Mouse (Mus musculus) testis, adult 2 months (tissue): ENCODE data around the gene Bnc2. TPM values are rescaled to one million over a fixed set of nuclear protein-coding genes. Genes with fewer than 3 reads are reported as not detected.

Source experiments
- H3K27ac ChIP-seq: fragments of 200-500 bp; 2 replicates; pipeline ENCODE4 v1.5.1; 2012; ENCODE audit warnings: low read depth, low read length; ENCODE audit not compliant: control insufficient read depth, insufficient read depth
- H3K27me3 ChIP-seq: fragments of 200-500 bp; 2 replicates; pipeline ENCODE4 v1.6.1; 2012; ENCODE audit warnings: mild to moderate bottlenecking, low read length, moderate library complexity; ENCODE audit not compliant: control insufficient read depth, insufficient read depth
- H3K36me3 ChIP-seq: fragments of 200-500 bp; 2 replicates; pipeline ENCODE4 v1.6.1; 2012; ENCODE audit warnings: mild to moderate bottlenecking, low read length; ENCODE audit not compliant: control insufficient read depth, insufficient read depth
- H3K4me1 ChIP-seq: fragments of 200-500 bp; 2 replicates; pipeline ENCODE4 v1.6.1; 2012; ENCODE audit warnings: low read length; ENCODE audit not compliant: control insufficient read depth, insufficient read depth
- H3K4me3 ChIP-seq: fragments of 200-500 bp; 2 replicates; pipeline ENCODE4 v1.5.1; 2012; ENCODE audit warnings: low read depth, mild to moderate bottlenecking, low read length, moderate library complexity, mixed read lengths; ENCODE audit not compliant: control insufficient read depth
- CTCF ChIP-seq: fragments of 200-500 bp; IDR thresholded peaks from 2 replicates; pipeline ENCODE4 v1.5.1; 2012; ENCODE audit warnings: low read depth, mild to moderate bottlenecking, inconsistent platforms, low read length, moderate library complexity; ENCODE audit not compliant: control insufficient read depth, insufficient read depth, insufficient replicate concordance
- POLR2A ChIP-seq: fragments of 200-500 bp; IDR thresholded peaks from 2 replicates; pipeline ENCODE4 v1.6.1; 2012; ENCODE audit warnings: low read depth, mild to moderate bottlenecking, inconsistent platforms, low read length, moderate library complexity; ENCODE audit not compliant: control insufficient read depth
- polyA plus RNA-seq: library from polyadenylated mRNA; depleted of rRNA; stranded (reverse); fragments of >200 nt; gene quantifications from 2 replicates; pipeline ENCODE4 v1.2.3, GENCODE M21; 2012

Bnc2 gene
- polyA plus RNA-seq, 1 experiment, result 9.7 TPM

GRCm38 (mm10) chr4:84349536-84349935 is 325.5 kb downstream of the Bnc2 start:
- Histone ChIP-seq H3K36me3 (no peaks in the 10 kb centered on the region), H3K4me3 (no peak overlapping the region), H3K27ac (no peak overlapping the region), H3K4me1 (no peaks in the 10 kb centered on the region), H3K27me3 (no peaks in the 10 kb centered on the region)
- no peak for TF ChIP-seq CTCF
- TF ChIP-seq POLR2A, result no peak

- Histone ChIP-seq H3K27me3 (no peaks in the 10 kb centered on the region), H3K27ac (no peak overlapping the region), H3K4me3 (no peak overlapping the region), H3K4me1 (no peaks in the 10 kb centered on the region), H3K36me3 (no peaks in the 10 kb centered on the region)
- no peak for TF ChIP-seq POLR2A
- no peak for TF ChIP-seq CTCF
Measured at GRCm38 (mm10) chr4:84339172-84339571, 335.9 kb downstream of the Bnc2 start.

- no peak for TF ChIP-seq CTCF
- TF ChIP-seq POLR2A, result no peak
- Histone ChIP-seq H3K4me1 (no peaks in the 10 kb centered on the region), H3K36me3 (no peaks in the 10 kb centered on the region), H3K27me3 (no peaks in the 10 kb centered on the region), H3K4me3 (no peak overlapping the region), H3K27ac (no peak overlapping the region)
Measured at GRCm38 (mm10) chr4:84331995-84332394, 343.1 kb downstream of the Bnc2 start.

- Histone ChIP-seq H3K4me1 (no peaks in the 10 kb centered on the region), H3K36me3 (no peaks in the 10 kb centered on the region), H3K4me3 (no peak overlapping the region), H3K27ac (no peak overlapping the region), H3K27me3 (no peaks in the 10 kb centered on the region)
- TF ChIP-seq CTCF, result no peak
- TF ChIP-seq POLR2A, result no peak
Measured at GRCm38 (mm10) chr4:84331450-84331849, 343.6 kb downstream of the Bnc2 start.

- H3K4me1 ChIP-seq, result no peaks in the 10 kb centered on the region
- H3K27me3 ChIP-seq, result no peaks in the 10 kb centered on the region
- TF ChIP-seq POLR2A (no peak), CTCF (no peak)
- no peak overlapping the region for H3K27ac ChIP-seq
- no peak overlapping the region for H3K4me3 ChIP-seq
- H3K36me3 ChIP-seq, result no peaks in the 10 kb centered on the region
Measured at GRCm38 (mm10) chr4:84330509-84330908, 344.6 kb downstream of the Bnc2 start.

GRCm38 (mm10) chr4:84329651-84330050 is 345.4 kb downstream of the Bnc2 start:
- H3K4me3 ChIP-seq, result no peak overlapping the region
- no peaks in the 10 kb centered on the region for H3K36me3 ChIP-seq
- no peaks in the 10 kb centered on the region for H3K27me3 ChIP-seq
- H3K4me1 ChIP-seq, result no peaks in the 10 kb centered on the region
- TF ChIP-seq POLR2A, result no peak
- TF ChIP-seq CTCF, result no peak
- H3K27ac ChIP-seq, result no peak overlapping the region

GRCm38 (mm10) chr4:84324371-84324770 is 350.7 kb downstream of the Bnc2 start:
- no peak overlapping the region for H3K4me3 ChIP-seq
- no peaks in the 10 kb centered on the region for H3K27me3 ChIP-seq
- H3K36me3 ChIP-seq, result no peaks in the 10 kb centered on the region
- H3K4me1 ChIP-seq, result no peaks in the 10 kb centered on the region
- H3K27ac ChIP-seq, result no peak overlapping the region
- TF ChIP-seq POLR2A (no peak), CTCF (no peak)

GRCm38 (mm10) chr4:84321598-84321997 is 353.5 kb downstream of the Bnc2 start:
- no peak overlapping the region for H3K27ac ChIP-seq
- no peak overlapping the region for H3K4me3 ChIP-seq
- no peaks in the 10 kb centered on the region for H3K27me3 ChIP-seq
- H3K36me3 ChIP-seq, result no peaks in the 10 kb centered on the region
- no peaks in the 10 kb centered on the region for H3K4me1 ChIP-seq
- TF ChIP-seq CTCF (no peak), POLR2A (no peak)
